Mouse (Mus musculus): ENCODE measurements around the gene Fam240a.

Fam240a gene

GRCm38 (mm10) chr9:110916786-110917185 lies at the start of gene Fam240a:
Gene Fam240a, minus strand, starts transcription at chr9:110916861.
- DNase-seq: no peak

GRCm38 (mm10) chr9:110965910-110966231 lies 49.2 kb upstream of the Fam240a start:
- no peak for DNase-seq

GRCm38 (mm10) chr9:110965062-110965909 lies 48.6 kb upstream of the Fam240a start:
- DNase-seq: no peak

GRCm38 (mm10) chr9:110963566-110964115 lies 47.0 kb upstream of the Fam240a start:
- no peak for DNase-seq

- DNase-seq: no peak
These were observed 44.7 kb upstream of the Fam240a start for GRCm38 (mm10) chr9:110961386-110961785.

GRCm38 (mm10) chr9:110960230-110961149 lies 43.8 kb upstream of the Fam240a start:
- DNase-seq: no peak

- no peak for DNase-seq
These were observed 43.0 kb upstream of the Fam240a start for GRCm38 (mm10) chr9:110959669-110960068.

GRCm38 (mm10) chr9:110955962-110956361 lies 39.3 kb upstream of the Fam240a start:
- DNase-seq: no peak

- DNase-seq: peak in 1 of 2 experiments; percentile 20
These were observed 38.2 kb upstream of the Fam240a start for GRCm38 (mm10) chr9:110954681-110955445.

GRCm38 (mm10) chr9:110953550-110954461 lies 37.1 kb upstream of the Fam240a start:
- DNase-seq: peak; percentile 71 to 84

- no peak for DNase-seq
These were observed 36.4 kb upstream of the Fam240a start for GRCm38 (mm10) chr9:110952931-110953549.

- no peak for DNase-seq
These were observed 35.7 kb upstream of the Fam240a start for GRCm38 (mm10) chr9:110952398-110952797.

- no peak for DNase-seq
These were observed 35.2 kb upstream of the Fam240a start for GRCm38 (mm10) chr9:110951866-110952265.

GRCm38 (mm10) chr9:110951397-110951796 lies 34.7 kb upstream of the Fam240a start, which contains the start of gene Lrrc2:
Gene Lrrc2, plus strand, starts transcription at chr9:110951545.
- no peak for DNase-seq

- DNase-seq: no peak
These were observed 33.4 kb upstream of the Fam240a start for GRCm38 (mm10) chr9:110950109-110950508.

GRCm38 (mm10) chr9:110948813-110949310 lies 32.2 kb upstream of the Fam240a start:
- DNase-seq: no peak

GRCm38 (mm10) chr9:110947900-110948299 lies 31.2 kb upstream of the Fam240a start:
- no peak for DNase-seq

- DNase-seq: no peak
These were observed 30.6 kb upstream of the Fam240a start for GRCm38 (mm10) chr9:110947261-110947661.

- no peak for DNase-seq
These were observed 29.9 kb upstream of the Fam240a start for GRCm38 (mm10) chr9:110946548-110947044.

GRCm38 (mm10) chr9:110945926-110946325 lies 29.3 kb upstream of the Fam240a start, which contains the start of gene Tdgf1:
Gene Tdgf1, minus strand, starts transcription at chr9:110946158.
- no peak for DNase-seq

Measured in kidney, postnatal 25 days (tissue).